Mouse (Mus musculus) forebrain, embryonic 11.5 days (tissue): ENCODE data around the gene Gtf2h2. TPM values are rescaled to one million over a fixed set of nuclear protein-coding genes. Genes with fewer than 3 reads are reported as not detected.

Experiments used
- ATAC-seq: fragments of 200-750 bp; cut with Nextera tagmentation; replicated peaks from 2 replicates; pipeline ENCODE4 v1.8.0; 2017; ENCODE audit warnings: moderate TSS enrichment; ENCODE audit not compliant: low FRiP score
- DNase-seq: peaks from one replicate; pipeline ENCODE4 v3.0.0-alpha.2; 2017; ENCODE audit warnings: low spot score
- H3K27ac ChIP-seq: fragments of 300-500 bp; sonication (generic); 2 replicates; pipeline ENCODE4 v1.5.1; 2014; ENCODE audit warnings: low read depth, low read length
- H3K27me3 ChIP-seq: fragments of 300-500 bp; sonication (generic); 2 replicates; pipeline ENCODE4 v1.6.1; 2014; ENCODE audit warnings: mild to moderate bottlenecking, low read length, mixed read lengths; ENCODE audit not compliant: control insufficient read depth, insufficient read depth
- H3K36me3 ChIP-seq: fragments of 300-500 bp; sonication (generic); 2 replicates; pipeline ENCODE4 v1.6.1; 2014; ENCODE audit warnings: mild to moderate bottlenecking, low read length, moderate library complexity, mixed read lengths; ENCODE audit not compliant: control insufficient read depth, insufficient read depth
- H3K4me1 ChIP-seq: fragments of 300-500 bp; sonication (generic); replicated peaks from 2 replicates; pipeline ENCODE4 v1.6.1; 2014; ENCODE audit warnings: low read length, mixed read lengths; ENCODE audit not compliant: control insufficient read depth, insufficient read depth
- H3K4me2 ChIP-seq: fragments of 300-500 bp; sonication (generic); 2 replicates; pipeline ENCODE4 v1.6.1; 2014; ENCODE audit warnings: low read depth, mild to moderate bottlenecking, low read length, moderate library complexity, mixed read lengths; ENCODE audit not compliant: severe bottlenecking
- H3K4me3 ChIP-seq: fragments of 300-500 bp; sonication (generic); 2 replicates; pipeline ENCODE4 v1.5.1; 2014; ENCODE audit warnings: low read depth, low read length
- H3K9ac ChIP-seq: fragments of 300-500 bp; sonication (generic); 2 replicates; pipeline ENCODE4 v1.6.1; 2014; ENCODE audit warnings: low read length
- H3K9me3 ChIP-seq: fragments of 300-500 bp; sonication (generic); 2 replicates; pipeline ENCODE4 v1.6.1; 2016; ENCODE audit warnings: low read length, mixed read lengths; ENCODE audit not compliant: control insufficient read depth
- WGBS: fragments of 180-500 bp; shearing (Covaris S2); extraction: QIAGEN DNeasy Blood & Tissue Kit; methylation state at CpG from one replicate; pipeline ENCODE4 v1.1.7; 2014; 5-methylcytosine and 5-hydroxymethylcytosine counted together
- polyA plus RNA-seq: library from polyadenylated mRNA; unstranded; fragments of >200 nt; fragmentation: Nextera tagmentation; extraction: Ambion mirVana; gene quantifications from 2 replicates; pipeline ENCODE4 v1.2.1, GENCODE M21; 2014

Gtf2h2 gene
- polyA plus RNA-seq = 82.6 and 105 TPM in 2 replicates

- peak; percentile 89 for ATAC-seq
These were observed at the start of gene Gtf2h2 for GRCm38 (mm10) chr13:100492061-100492787. Gene Gtf2h2, minus strand, starts transcription at chr13:100492579.

DNA sequence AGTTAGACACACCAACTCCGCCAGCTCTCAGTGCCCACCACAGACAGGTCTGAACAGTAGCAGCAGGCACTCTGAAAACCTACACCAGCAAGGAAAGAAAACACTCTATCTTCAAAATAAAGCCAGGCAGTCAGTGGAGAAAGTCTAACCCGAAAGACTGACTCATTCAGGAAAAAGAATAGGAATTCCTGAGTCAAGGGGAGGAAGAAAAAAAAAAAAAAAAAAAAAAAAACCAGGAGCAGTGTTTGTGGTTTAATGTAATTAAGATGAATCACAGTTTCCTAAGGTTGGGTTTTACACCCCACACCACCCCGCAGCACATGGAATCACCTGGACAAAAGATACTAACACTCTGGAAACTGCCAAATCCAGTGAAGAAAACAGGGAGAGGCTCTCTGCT lies 43.8 kb upstream of the Gtf2h2 start:
- no peak overlapping the region for H3K27ac ChIP-seq
- no peak overlapping the region for H3K4me3 ChIP-seq
- WGBS = 86% methylated on average over 3 of the region's 3 CpGs
- no peak for DNase-seq
- H3K36me3 ChIP-seq = no peaks in the 10 kb centered on the region
- no peaks in the 10 kb centered on the region for H3K4me1 ChIP-seq
- H3K9me3 ChIP-seq = no peaks in the 10 kb centered on the region
- no peak for ATAC-seq
- H3K9ac ChIP-seq = no peak overlapping the region
- H3K27me3 ChIP-seq = no peaks in the 10 kb centered on the region
- H3K4me2 ChIP-seq = no peak overlapping the region

More at GRCm38 (mm10) chr13:100492061-100492787, at the start of gene Gtf2h2:
- Histone ChIP-seq H3K27me3 (no peaks in the 10 kb centered on the region), H3K36me3 (no peaks in the 10 kb centered on the region; the same call in 1 of the 2 replicates), H3K9ac (peak within 1 kb of the TSS; percentile 93), H3K27ac (peak within 1 kb of the TSS; percentile 81; the same call in 1 of the 2 replicates), H3K4me3 (peak within 1 kb of the TSS; percentile 83), H3K4me2 (peak within 1 kb of the TSS; percentile 67), H3K4me1 (no peaks in the 10 kb centered on the region; the same call in 1 of the 2 replicates), H3K9me3 (no peaks in the 10 kb centered on the region)
- under 1% methylated on average over 51 of the region's 51 CpGs for WGBS
- DNase-seq = peak; percentile 93

- WGBS = 86% methylated on average over 6 of the region's 6 CpGs
These were observed 40.5 kb upstream of the Gtf2h2 start for GRCm38 (mm10) chr13:100532788-100533365.

GRCm38 (mm10) chr13:100526649-100527038 lies 34.3 kb upstream of the Gtf2h2 start:
- ATAC-seq (no peak), DNase-seq (no peak)
- no peak overlapping the region for H3K4me2 ChIP-seq
- H3K9ac ChIP-seq = no peak overlapping the region
- H3K9me3 ChIP-seq = no peaks in the 10 kb centered on the region
- no peaks in the 10 kb centered on the region for H3K4me1 ChIP-seq
- 83% methylated on average over 6 of the region's 6 CpGs for WGBS
- no peak overlapping the region for H3K4me3 ChIP-seq
- H3K27me3 ChIP-seq = no peaks in the 10 kb centered on the region
- H3K36me3 ChIP-seq = no peaks in the 10 kb centered on the region
- no peak overlapping the region for H3K27ac ChIP-seq

More at GRCm38 (mm10) chr13:100532788-100533365, 40.5 kb upstream of the Gtf2h2 start:
- no peak overlapping the region for H3K9ac ChIP-seq
- no peak overlapping the region for H3K4me3 ChIP-seq
- H3K36me3 ChIP-seq = no peaks in the 10 kb centered on the region
- no peaks in the 10 kb centered on the region for H3K4me1 ChIP-seq
- ATAC-seq (no peak), DNase-seq (no peak)
- no peak overlapping the region for H3K4me2 ChIP-seq
- no peak overlapping the region for H3K27ac ChIP-seq
- H3K9me3 ChIP-seq = no peaks in the 10 kb centered on the region
- H3K27me3 ChIP-seq = no peaks in the 10 kb centered on the region

DNA sequence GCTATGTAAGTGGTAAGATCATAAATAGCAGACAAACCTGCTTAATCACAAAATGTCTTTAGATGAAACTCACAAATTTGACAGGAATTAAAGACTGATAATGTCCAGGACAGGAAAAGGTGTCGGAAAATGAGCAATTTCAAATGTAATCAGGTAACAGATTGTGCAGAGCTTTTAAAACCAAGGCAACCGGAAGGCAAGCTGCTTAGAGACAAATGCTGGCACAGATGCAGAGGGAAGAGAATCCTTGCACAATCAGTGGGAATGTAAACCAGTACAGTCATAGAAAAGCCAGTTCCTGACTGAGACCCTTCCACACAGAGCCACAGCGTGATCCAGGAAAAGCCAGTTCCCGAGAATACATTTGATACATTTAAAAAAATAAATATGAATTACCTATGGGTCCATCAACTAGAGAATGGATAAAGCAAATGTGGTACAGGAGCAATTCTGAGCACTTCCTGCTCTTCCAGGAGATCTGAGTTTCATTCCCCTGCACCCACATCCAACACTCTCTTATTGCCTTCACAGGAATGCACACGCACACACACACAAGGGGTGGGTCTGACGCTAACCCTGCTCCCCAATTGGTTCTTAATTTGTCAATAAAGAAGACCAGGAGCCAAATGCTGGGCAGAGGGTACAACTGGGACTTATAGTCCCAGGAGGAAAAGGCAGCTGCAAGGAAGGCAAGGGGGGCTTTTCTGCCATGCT lies 33.7 kb upstream of the Gtf2h2 start:
- no peaks in the 10 kb centered on the region for H3K27me3 ChIP-seq
- H3K9ac ChIP-seq = no peak overlapping the region
- H3K4me3 ChIP-seq = no peak overlapping the region
- no peak for ATAC-seq
- DNase-seq = no peak
- WGBS = 81% methylated on average over 6 of the region's 6 CpGs
- no peaks in the 10 kb centered on the region for H3K36me3 ChIP-seq
- no peak overlapping the region for H3K4me2 ChIP-seq
- H3K4me1 ChIP-seq = no peaks in the 10 kb centered on the region
- no peak overlapping the region for H3K27ac ChIP-seq
- no peaks in the 10 kb centered on the region for H3K9me3 ChIP-seq

- Histone ChIP-seq H3K4me2 (no peak overlapping the region), H3K9me3 (no peaks in the 10 kb centered on the region)
- WGBS = 88% methylated on average over 6 of the region's 6 CpGs
These were observed 32.5 kb upstream of the Gtf2h2 start for GRCm38 (mm10) chr13:100524896-100525295.

DNA sequence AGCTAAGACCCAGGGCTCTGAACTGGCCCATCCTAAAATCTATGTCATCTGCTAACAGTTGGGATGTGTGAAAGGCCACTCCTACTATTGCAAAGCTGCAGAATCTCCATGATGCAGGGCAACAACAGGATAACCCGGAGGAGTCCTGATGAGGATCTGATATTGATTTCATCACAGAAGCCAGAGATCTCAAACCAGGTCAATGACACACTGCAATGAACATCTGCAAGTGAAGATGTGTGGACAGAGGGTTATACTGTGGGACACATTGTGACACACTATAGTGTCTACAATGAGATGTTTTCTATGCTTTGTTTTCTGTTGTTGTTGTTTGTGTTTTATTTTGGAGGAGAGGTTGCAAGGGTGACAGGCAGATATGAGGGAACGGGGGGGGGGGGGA lies 31.3 kb upstream of the Gtf2h2 start:
- WGBS = 96% methylated on average over 2 of the region's 2 CpGs
- Histone ChIP-seq H3K27me3 (no peaks in the 10 kb centered on the region), H3K4me2 (no peak overlapping the region), H3K4me3 (no peak overlapping the region), H3K9ac (no peak overlapping the region), H3K4me1 (no peaks in the 10 kb centered on the region), H3K36me3 (no peaks in the 10 kb centered on the region), H3K9me3 (no peaks in the 10 kb centered on the region), H3K27ac (no peak overlapping the region)
- ATAC-seq = no peak
- DNase-seq = no peak

More at GRCm38 (mm10) chr13:100524896-100525295, 32.5 kb upstream of the Gtf2h2 start:
- H3K4me1 ChIP-seq = no peaks in the 10 kb centered on the region
- no peaks in the 10 kb centered on the region for H3K27me3 ChIP-seq
- ATAC-seq = no peak
- no peak for DNase-seq
- no peak overlapping the region for H3K27ac ChIP-seq
- H3K4me3 ChIP-seq = no peak overlapping the region
- H3K9ac ChIP-seq = no peak overlapping the region
- no peaks in the 10 kb centered on the region for H3K36me3 ChIP-seq

DNA sequence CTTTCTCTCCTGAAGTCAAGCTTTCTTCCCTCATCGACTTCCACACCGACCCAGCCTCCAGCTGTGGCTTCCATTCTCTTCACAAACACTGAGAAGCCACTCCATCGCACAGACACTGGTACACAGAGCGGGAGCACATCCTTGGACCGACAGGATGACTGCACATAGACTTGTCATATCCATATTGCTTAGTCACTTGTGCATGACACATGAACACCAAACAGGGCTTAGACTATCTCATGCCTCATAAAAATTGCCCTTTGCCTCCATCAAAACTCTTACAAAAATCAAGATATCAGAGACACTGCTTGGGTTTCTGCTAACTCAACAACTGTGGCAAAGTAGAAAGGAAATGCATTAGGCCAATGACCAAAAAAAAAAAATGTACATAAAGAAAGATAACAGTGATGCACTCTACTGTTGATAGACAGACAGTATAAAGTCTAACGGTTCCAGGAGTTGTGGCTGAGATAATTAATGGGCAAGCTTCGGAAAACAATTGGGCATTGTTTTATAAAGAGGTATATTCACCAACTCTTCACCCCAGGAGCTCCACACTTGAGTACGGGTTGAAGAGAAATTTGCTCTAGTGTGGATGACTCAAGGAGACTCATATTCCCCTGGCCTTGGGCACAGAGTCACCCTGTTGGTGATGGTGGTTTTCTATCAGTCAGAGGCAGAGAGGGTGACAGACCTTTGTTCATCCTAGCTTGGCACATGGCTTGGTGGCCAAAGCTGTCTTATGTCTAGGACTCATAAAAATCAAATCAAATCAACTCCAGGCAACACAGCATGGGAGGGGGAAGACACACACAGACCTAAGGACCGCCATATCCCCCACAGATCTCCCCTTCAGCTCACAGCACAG lies 29.6 kb upstream of the Gtf2h2 start:
- Histone ChIP-seq H3K4me1 (no peaks in the 10 kb centered on the region), H3K27ac (no peak overlapping the region), H3K36me3 (no peaks in the 10 kb centered on the region), H3K4me2 (no peak overlapping the region), H3K4me3 (no peak overlapping the region), H3K9ac (no peak overlapping the region), H3K27me3 (no peaks in the 10 kb centered on the region), H3K9me3 (no peaks in the 10 kb centered on the region)
- no peak for ATAC-seq
- DNase-seq = no peak
- WGBS = 83% methylated on average over 9 of the region's 9 CpGs
